Mouse (Mus musculus): ENCODE data around the gene Olfr9. TPM values are rescaled to one million over a fixed set of nuclear protein-coding genes. Genes with fewer than 3 reads are reported as not detected.
"Not testable (repeated sequence)": the region's sequence is repeated elsewhere in the genome, so short reads cannot be mapped to it uniquely, and the experiment has no call there.

Olfr9 gene
- polyA plus RNA-seq, 1 experiment: not detected

DNA sequence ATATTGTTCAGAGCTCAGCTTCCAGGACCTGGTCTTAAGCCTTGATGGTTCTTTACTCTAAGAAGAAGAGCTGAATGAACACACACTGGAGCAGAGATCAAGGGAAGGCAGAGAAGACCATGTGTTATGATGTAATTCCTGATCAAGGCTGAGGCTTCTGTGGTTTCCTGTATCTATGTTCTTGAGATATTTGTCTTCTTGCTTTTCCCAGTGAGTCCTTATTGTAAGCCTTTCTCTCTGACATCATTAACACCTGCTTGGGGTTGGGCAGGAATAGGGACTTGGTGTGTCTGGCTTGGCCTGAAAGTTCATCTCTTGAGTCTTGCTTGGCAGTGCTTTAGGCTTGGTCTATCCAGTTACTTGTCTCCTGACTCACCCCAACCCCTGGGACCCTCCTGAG is 1.8 kb downstream of the Olfr9 start:
- no peaks in the 10 kb centered on the region for H3K4me1 ChIP-seq (ENCODE audit: control insufficient read depth, insufficient read depth, low read length)
- TF ChIP-seq CTCF (IDR thresholded peaks at IDR 0.05; ENCODE audit: control insufficient read depth, insufficient read depth, low read length): no peak
- TF ChIP-seq POLR2A (IDR thresholded peaks at IDR 0.05; ENCODE audit: borderline replicate concordance, control insufficient read depth, low read depth, low read length): no peak
- no peak overlapping the region for H3K27ac ChIP-seq (ENCODE audit: control insufficient read depth, insufficient read depth, low read depth, low read length, poor library complexity)

GRCm38 (mm10) chr10:128995796-128996195 is 6.6 kb downstream of the Olfr9 start:
- no peak overlapping the region for H3K27ac ChIP-seq (ENCODE audit: control insufficient read depth, insufficient read depth, low read depth, low read length, poor library complexity)
- 91% methylated on average over 1 of the region's 1 CpGs for WGBS
- TF ChIP-seq POLR2A (IDR thresholded peaks at IDR 0.05; ENCODE audit: borderline replicate concordance, control insufficient read depth, low read depth, low read length) (no peak), CTCF (IDR thresholded peaks at IDR 0.05; ENCODE audit: control insufficient read depth, insufficient read depth, low read length) (no peak)
- no peaks in the 10 kb centered on the region; the same call in 1 of the 2 replicates for H3K4me1 ChIP-seq (ENCODE audit: control insufficient read depth, insufficient read depth, low read length)
- H3K4me3 ChIP-seq (replicated peaks; ENCODE audit: control insufficient read depth, low read depth, low read length): no peak overlapping the region

More for the DNA sequence above, 1.8 kb downstream of the Olfr9 start:
- no peak overlapping the region for H3K4me3 ChIP-seq (replicated peaks; ENCODE audit: control insufficient read depth, low read depth, low read length)

GRCm38 (mm10) chr10:128996523-128997040 is 7.4 kb downstream of the Olfr9 start:
- no peaks in the 10 kb centered on the region; the same call in 1 of the 2 replicates for H3K4me1 ChIP-seq (ENCODE audit: control insufficient read depth, insufficient read depth, low read length)
- TF ChIP-seq POLR2A (IDR thresholded peaks at IDR 0.05; ENCODE audit: borderline replicate concordance, control insufficient read depth, low read depth, low read length): no peak
- TF ChIP-seq CTCF (IDR thresholded peaks at IDR 0.05; ENCODE audit: control insufficient read depth, insufficient read depth, low read length): no peak
- H3K4me3 ChIP-seq (replicated peaks; ENCODE audit: control insufficient read depth, low read depth, low read length): no peak overlapping the region
- 65% methylated on average over 4 of the region's 4 CpGs for WGBS
- H3K27ac ChIP-seq (ENCODE audit: control insufficient read depth, insufficient read depth, low read depth, low read length, poor library complexity): no peak overlapping the region

DNA sequence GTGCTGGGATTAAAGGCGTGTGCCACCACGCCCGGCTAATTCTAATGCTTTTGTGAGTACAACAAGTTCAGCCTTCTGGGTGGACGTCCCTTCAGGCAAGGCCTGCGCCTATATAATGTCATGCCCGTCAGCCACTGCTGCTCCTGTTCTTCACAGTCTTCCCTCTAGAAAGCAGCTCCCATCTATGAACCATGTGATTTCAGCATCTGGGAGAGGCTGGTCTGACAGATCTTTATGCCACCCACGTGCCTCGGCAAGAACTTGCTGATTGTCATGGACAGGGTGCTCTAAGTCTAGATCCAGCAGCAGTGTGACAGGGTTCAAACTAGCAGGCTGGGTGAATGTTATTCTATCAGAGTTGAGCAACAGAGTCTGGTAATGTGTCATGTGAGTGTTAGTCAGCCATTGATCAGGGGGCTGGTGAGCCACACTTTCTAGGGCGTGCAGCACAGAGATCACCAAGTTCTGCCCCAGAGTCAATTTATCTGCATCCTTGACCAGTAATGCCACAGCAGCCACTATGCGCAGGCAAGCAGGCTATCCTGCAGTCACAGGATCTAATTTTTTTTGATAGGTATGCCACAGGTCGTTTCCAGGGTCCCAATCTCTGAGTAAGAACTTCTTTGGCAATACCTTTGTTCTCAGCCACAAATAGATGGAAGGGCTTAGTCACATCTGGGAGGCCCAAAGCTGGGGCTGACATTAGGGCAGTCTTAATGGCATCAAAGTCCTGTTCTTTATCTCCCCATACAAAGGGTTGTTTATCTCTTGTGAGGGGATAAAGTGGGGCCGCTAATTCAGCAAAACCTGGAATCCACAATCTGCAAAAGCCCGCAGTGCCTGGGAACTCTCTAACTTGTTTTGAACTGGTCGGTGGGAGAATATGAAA is 15.0 kb downstream of the Olfr9 start:
- no peak overlapping the region for H3K4me3 ChIP-seq (replicated peaks; ENCODE audit: control insufficient read depth, low read depth, low read length)
- TF ChIP-seq POLR2A (IDR thresholded peaks at IDR 0.05; ENCODE audit: borderline replicate concordance, control insufficient read depth, low read depth, low read length) (no peak), CTCF (IDR thresholded peaks at IDR 0.05; ENCODE audit: control insufficient read depth, insufficient read depth, low read length) (no peak)
- no peak overlapping the region for H3K27ac ChIP-seq (ENCODE audit: control insufficient read depth, insufficient read depth, low read depth, low read length, poor library complexity)
- 79% methylated on average over 14 of the region's 14 CpGs for WGBS
- no peaks in the 10 kb centered on the region for H3K4me1 ChIP-seq (ENCODE audit: control insufficient read depth, insufficient read depth, low read length)

DNA sequence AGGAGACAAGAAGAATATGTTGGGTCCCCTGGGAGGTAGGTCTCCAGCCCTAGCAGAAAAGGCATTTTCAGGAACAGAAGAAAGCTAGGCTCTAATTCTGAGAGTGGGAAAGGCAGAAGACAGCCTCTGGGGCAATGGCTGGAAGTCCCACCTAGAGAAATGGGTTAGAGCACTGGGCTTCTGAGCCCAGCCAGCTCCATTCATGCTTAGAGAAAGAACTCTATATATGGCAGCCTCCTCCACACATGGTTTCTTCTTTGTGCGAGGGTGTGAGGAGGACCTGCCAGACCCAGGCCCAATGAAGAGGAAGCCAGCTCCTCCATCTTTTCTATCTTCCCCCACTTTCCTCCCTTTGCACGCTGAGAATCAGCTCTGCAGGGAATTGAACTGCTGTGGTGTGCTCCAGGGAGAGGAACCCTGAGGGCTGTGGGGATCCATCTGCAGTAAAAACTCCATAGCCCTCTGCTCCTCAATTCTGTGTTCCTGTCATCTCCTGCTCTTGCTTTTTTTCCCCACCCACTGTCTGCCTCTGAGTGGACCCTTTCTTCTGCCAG is 21.1 kb downstream of the Olfr9 start, which contains the start of gene Olfr763:
Gene Olfr763 (plus strand): TSS at position 504 of the 554 bp plus-strand sequence.
- no peak for TF ChIP-seq CTCF (IDR thresholded peaks at IDR 0.05; ENCODE audit: control insufficient read depth, insufficient read depth, low read length)
- no peak for TF ChIP-seq POLR2A (IDR thresholded peaks at IDR 0.05; ENCODE audit: borderline replicate concordance, control insufficient read depth, low read depth, low read length)
- H3K4me3 ChIP-seq (replicated peaks; ENCODE audit: control insufficient read depth, low read depth, low read length): no peak within 1 kb of the TSS
- H3K4me1 ChIP-seq (ENCODE audit: control insufficient read depth, insufficient read depth, low read length): no peaks in the 10 kb centered on the region
- 59% methylated on average over 2 of the region's 2 CpGs for WGBS
- no peak within 1 kb of the TSS for H3K27ac ChIP-seq (ENCODE audit: control insufficient read depth, insufficient read depth, low read depth, low read length, poor library complexity)

GRCm38 (mm10) chr10:129011511-129011910 is 22.3 kb downstream of the Olfr9 start:
- not testable (repeated sequence) for H3K4me3 ChIP-seq (replicated peaks; ENCODE audit: control insufficient read depth, low read depth, low read length); H3K27ac ChIP-seq (ENCODE audit: control insufficient read depth, insufficient read depth, low read depth, low read length, poor library complexity); H3K4me1 ChIP-seq (ENCODE audit: control insufficient read depth, insufficient read depth, low read length)
- WGBS: 30% methylated on average over 2 of the region's 5 CpGs

- no peak overlapping the region for H3K27ac ChIP-seq (ENCODE audit: control insufficient read depth, insufficient read depth, low read depth, low read length, poor library complexity)
- H3K4me3 ChIP-seq (replicated peaks; ENCODE audit: control insufficient read depth, low read depth, low read length): no peak overlapping the region
- H3K4me1 ChIP-seq (ENCODE audit: control insufficient read depth, insufficient read depth, low read length): no peaks in the 10 kb centered on the region
- no peak for TF ChIP-seq CTCF (IDR thresholded peaks at IDR 0.05; ENCODE audit: control insufficient read depth, insufficient read depth, low read length)
- TF ChIP-seq POLR2A (IDR thresholded peaks at IDR 0.05; ENCODE audit: borderline replicate concordance, control insufficient read depth, low read depth, low read length): no peak
Observed at GRCm38 (mm10) chr10:129014477-129014876, 25.2 kb downstream of the Olfr9 start.

GRCm38 (mm10) chr10:129023319-129023718 is 34.1 kb downstream of the Olfr9 start:
- H3K4me1 ChIP-seq (ENCODE audit: control insufficient read depth, insufficient read depth, low read length): no peaks in the 10 kb centered on the region
- no peak overlapping the region for H3K27ac ChIP-seq (ENCODE audit: control insufficient read depth, insufficient read depth, low read depth, low read length, poor library complexity)
- TF ChIP-seq POLR2A (IDR thresholded peaks at IDR 0.05; ENCODE audit: borderline replicate concordance, control insufficient read depth, low read depth, low read length): no peak
- no peak for TF ChIP-seq CTCF (IDR thresholded peaks at IDR 0.05; ENCODE audit: control insufficient read depth, insufficient read depth, low read length)

More at GRCm38 (mm10) chr10:129023319-129023718, 34.1 kb downstream of the Olfr9 start:
- H3K4me3 ChIP-seq (replicated peaks; ENCODE audit: control insufficient read depth, low read depth, low read length): no peak overlapping the region
